Comparison of ENCODE assay signal across 19 mouse cellular contexts in the genomic region with DNA sequence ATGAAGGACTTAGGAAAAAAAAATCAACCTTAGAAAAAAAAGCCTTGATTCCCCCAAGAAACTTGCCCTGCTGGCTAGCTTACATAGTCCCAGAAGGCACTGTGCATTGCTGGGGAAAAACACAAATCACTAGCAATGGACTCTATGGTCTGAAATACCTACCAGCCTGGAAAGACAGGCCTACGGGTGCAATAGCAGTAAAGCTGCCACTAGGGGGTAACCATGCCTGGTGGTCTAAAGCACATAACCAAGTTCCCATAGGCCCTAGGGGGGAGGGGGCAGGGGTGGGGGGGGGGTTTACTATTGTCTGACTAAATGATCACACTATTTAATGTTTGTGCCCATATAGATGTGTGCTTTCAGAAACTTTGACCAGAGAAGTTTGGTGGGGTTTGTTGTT. TPM values are rescaled to one million over a fixed set of nuclear protein-coding genes. Genes with fewer than 3 reads are reported as not detected.
DNase-seq lines count a peak whose midpoint lies in the region; ATAC-seq and TF ChIP-seq lines count a peak whose summit lies in the region.
"Had no signal": no experiment of that assay in that cellular context is flagged by ENCODE, and none has a peak within 500 bp of the region (broad histone marks: within the 10 kb centered on the region; RNA-seq: fewer than 3 reads in every experiment).

No protein-coding gene starts in this region.

- H3K9me3 ChIP-seq in heart, embryonic 11.5 days (replicated peaks; ENCODE audit: control insufficient read depth, low read length): no peaks in the 10 kb centered on the region
- no peaks in the 10 kb centered on the region for H3K9me3 ChIP-seq in liver, postnatal 0 days (ENCODE audit: low read length)
- no peaks in the 10 kb centered on the region for H3K9me3 ChIP-seq in stomach, postnatal 0 days (ENCODE audit: control insufficient read depth, low read length)
- H3K9me3 ChIP-seq in neural tube, embryonic 15.5 days (replicated peaks): no peaks in the 10 kb centered on the region
- H3K9me3 ChIP-seq: heart, embryonic 13.5 days; limb, embryonic 12.5 days; midbrain, embryonic 13.5 days had no signal

- peak; percentile 19 for DNase-seq in heart, adult 11 months
- no peak for DNase-seq in liver, postnatal 0 days
- DNase-seq in liver (no peak), Patski (ENCODE audit: low read depth, low spot score) (no peak), adipocyte (ENCODE audit: low spot score) (no peak)
- DNase-seq in stomach, postnatal 0 days (ENCODE audit: low spot score): no peak
- DNase-seq: cerebellum, postnatal 10 days; gastrocnemius, postnatal 14 days; right cerebral cortex, adult 18-20 months; thymus, adult 18-20 months had no signal

- no peak overlapping the region for H3K9ac ChIP-seq in heart, embryonic 11.5 days (ENCODE audit: low read depth, low read length)
- no peak overlapping the region for H3K9ac ChIP-seq in liver, postnatal 0 days (replicated peaks)
- no peak overlapping the region for H3K9ac ChIP-seq in stomach, postnatal 0 days (ENCODE audit: low read length)
- H3K9ac ChIP-seq in neural tube, embryonic 15.5 days (replicated peaks): no peak overlapping the region
- H3K9ac ChIP-seq: heart, embryonic 13.5 days; limb, embryonic 12.5 days; midbrain, embryonic 13.5 days had no signal

- no peak overlapping the region for H3K4me3 ChIP-seq in heart, embryonic 11.5 days (ENCODE audit: low read depth, low read length)
- H3K4me3 ChIP-seq in liver, postnatal 0 days (ENCODE audit: low read depth, low read length): no peak overlapping the region
- no peak overlapping the region for H3K4me3 ChIP-seq in stomach, postnatal 0 days (ENCODE audit: low read depth, low read length)
- H3K4me3 ChIP-seq in neural tube, embryonic 15.5 days (replicated peaks): no peak overlapping the region
- H3K4me3 ChIP-seq: heart, embryonic 13.5 days; limb, embryonic 12.5 days; midbrain, embryonic 13.5 days; myocyte had no signal

- CTCF ChIA-PET in Patski (lab: Charles Lee): interaction anchor here (1.0 to 1.2 kb wide), 2 partner anchors 11 to 23 kb away, joined by 3 read pairs; no protein-coding TSS in a partner anchor

- no peaks in the 10 kb centered on the region for H3K27me3 ChIP-seq in heart, embryonic 11.5 days (ENCODE audit: control insufficient read depth, insufficient read depth, low read length)
- H3K27me3 ChIP-seq in liver, postnatal 0 days (ENCODE audit: insufficient read depth, low read length): no peaks in the 10 kb centered on the region
- H3K27me3 ChIP-seq in Patski: no peaks in the 10 kb centered on the region
- H3K27me3 ChIP-seq in stomach, postnatal 0 days (ENCODE audit: control insufficient read depth, insufficient read depth, low read length): no peaks in the 10 kb centered on the region
- no peaks in the 10 kb centered on the region for H3K27me3 ChIP-seq in neural tube, embryonic 15.5 days (replicated peaks)
- H3K27me3 ChIP-seq: heart, embryonic 13.5 days; limb, embryonic 12.5 days; midbrain, embryonic 13.5 days had no signal

- H3K36me3 ChIP-seq in heart, embryonic 11.5 days (ENCODE audit: control insufficient read depth, insufficient read depth, low read length): no peaks in the 10 kb centered on the region
- H3K36me3 ChIP-seq in liver, postnatal 0 days (replicated peaks; ENCODE audit: insufficient read depth, low read length): no peaks in the 10 kb centered on the region
- no peaks in the 10 kb centered on the region for H3K36me3 ChIP-seq in stomach, postnatal 0 days (ENCODE audit: control insufficient read depth, insufficient read depth, low read length)
- no peaks in the 10 kb centered on the region for H3K36me3 ChIP-seq in neural tube, embryonic 15.5 days
- H3K36me3 ChIP-seq: heart, embryonic 13.5 days; limb, embryonic 12.5 days; midbrain, embryonic 13.5 days had no signal

- in situ Hi-C loops in Patski (cut with MboI; ENCODE audit: low pct_unique_long_range_greater_than_20kb): no loop called here

- POLR2A ChIA-PET in Patski (lab: Charles Lee): interaction anchor here (1.3 kb wide), 1 partner anchor 9 kb away, joined by 3 read pairs; no protein-coding TSS in a partner anchor

- no peaks in the 10 kb centered on the region for H3K4me1 ChIP-seq in heart, embryonic 11.5 days (ENCODE audit: control insufficient read depth, insufficient read depth, low read length)
- H3K4me1 ChIP-seq in liver, postnatal 0 days (ENCODE audit: insufficient read depth): no peaks in the 10 kb centered on the region
- H3K4me1 ChIP-seq in stomach, postnatal 0 days (replicated peaks; ENCODE audit: control insufficient read depth, insufficient read depth): no peaks in the 10 kb centered on the region
- H3K4me1 ChIP-seq in neural tube, embryonic 15.5 days: no peaks in the 10 kb centered on the region
- H3K4me1 ChIP-seq: heart, embryonic 13.5 days; limb, embryonic 12.5 days; midbrain, embryonic 13.5 days had no signal

- 89% methylated on average over 1 of the region's 1 CpGs for WGBS in heart, embryonic 11.5 days (ENCODE audit: insufficient replicate concordance)
- 82% methylated on average over 1 of the region's 1 CpGs for WGBS in liver, postnatal 0 days (ENCODE audit: insufficient replicate concordance)
- whole genome bisulfite sequencing in stomach, postnatal 0 days: 94% methylated on average over 1 of the region's 1 CpGs
- 95% methylated on average over 1 of the region's 1 CpGs for WGBS in neural tube, embryonic 15.5 days

- H3K27ac ChIP-seq in heart, embryonic 11.5 days (ENCODE audit: low read depth, low read length): no peak overlapping the region
- no peak overlapping the region for H3K27ac ChIP-seq in liver, postnatal 0 days (ENCODE audit: low read depth)
- H3K27ac ChIP-seq in stomach, postnatal 0 days (replicated peaks): no peak overlapping the region
- H3K27ac ChIP-seq in neural tube, embryonic 15.5 days (replicated peaks): no peak overlapping the region
- H3K27ac ChIP-seq: heart, embryonic 13.5 days; limb, embryonic 12.5 days; macrophage; midbrain, embryonic 13.5 days had no signal

- ATAC-seq in heart, embryonic 11.5 days (replicated peaks; ENCODE audit: insufficient number of reproducible peaks, low FRiP score, low TSS enrichment): no peak
- no peak for ATAC-seq in liver, postnatal 0 days
- no peak for ATAC-seq in Patski
- ATAC-seq in stomach, postnatal 0 days (ENCODE audit: low FRiP score, low TSS enrichment): no peak
- ATAC-seq in neural tube, embryonic 15.5 days (ENCODE audit: low FRiP score): no peak
- ATAC-seq: midbrain, embryonic 13.5 days had no signal

- H3K4me2 ChIP-seq in heart, embryonic 11.5 days: no peak overlapping the region
- H3K4me2 ChIP-seq in liver, postnatal 0 days (ENCODE audit: low read depth, low read length): no peak overlapping the region
- H3K4me2 ChIP-seq in stomach, postnatal 0 days (replicated peaks; ENCODE audit: low read depth): no peak overlapping the region
- H3K4me2 ChIP-seq in neural tube, embryonic 15.5 days: no peak overlapping the region
- H3K4me2 ChIP-seq: heart, embryonic 13.5 days; limb, embryonic 12.5 days; midbrain, embryonic 13.5 days had no signal

- TF ChIP-seq EP300 in liver, postnatal 0 days (IDR thresholded peaks at IDR 0.05; ENCODE audit: low read depth): no peak
- TF ChIP-seq EP300 in stomach, postnatal 0 days (optimal IDR thresholded peaks at IDR 0.05): no peak

- peak; percentile 16; the same call in 1 of the 2 replicates for TF ChIP-seq CTCF in liver, postnatal 0 days (IDR thresholded peaks at IDR 0.05; ENCODE audit: low read depth)
- peak; percentile 26 for TF ChIP-seq CTCF in Patski (IDR thresholded peaks at IDR 0.05)
- TF ChIP-seq CTCF in stomach, postnatal 0 days (IDR thresholded peaks at IDR 0.05; ENCODE audit: low read depth): peak; percentile 31

RNA-seq across cellular contexts. Expression of a gene that starts 38.7 kb away (rescaled TPM):
- not detected in 2 replicates for polyA plus RNA-seq in heart, embryonic 11.5 days (2014; fragmentation: Nextera tagmentation; extraction: Ambion mirVana)
- polyA plus RNA-seq in liver, postnatal 0 days (2015; fragmentation: Nextera tagmentation; extraction: Ambion mirVana): not detected in 2 replicates
- polyA plus RNA-seq in Patski (2021): not detected
- 0.04 and 0.05 TPM in 2 replicates for polyA plus RNA-seq in stomach, postnatal 0 days (2015; fragmentation: Nextera tagmentation; extraction: Ambion mirVana)
- 0.50 and 0.69 TPM in 2 replicates for polyA plus RNA-seq in neural tube, embryonic 15.5 days (2015; fragmentation: Nextera tagmentation; extraction: Ambion mirVana)
- polyA plus RNA-seq: heart, embryonic 13.5 days; intestine, embryonic 14.5 days; liver, embryonic 16.5 days; macrophage; myocyte had no signal
